Mouse (Mus musculus) stomach, postnatal 0 days (tissue): ENCODE measurements around the gene Aco2.

Experiments used
- CTCF ChIP-seq: IDR thresholded peaks from 2 replicates; pipeline ENCODE4 v1.5.1; 2016; ENCODE audit warnings: antibody characterized with exemption, low read depth, mild to moderate bottlenecking, moderate library complexity
- EP300 ChIP-seq: optimal IDR thresholded peaks from 2 replicates; pipeline ENCODE3; 2016; ENCODE audit warnings: antibody characterized with exemption

GRCm38 (mm10) chr15:81832219-81832618 lies 39.9 kb upstream of the Aco2 start:
- TF ChIP-seq CTCF (no peak), EP300 (no peak)
